Mouse (Mus musculus) MEL (cell line): ENCODE results near the gene Nenf. TPM values are rescaled to one million over a fixed set of nuclear protein-coding genes. Genes with fewer than 3 reads are reported as not detected.
A peak's percentile ranks its signal among the peaks of the same experiment; 100 is the strongest.

ENCODE experiments used
- DNase-seq: peaks from one replicate; pipeline ENCODE4 v3.0.0; 2011; ENCODE audit warnings: low read depth, low spot score
- H3K27ac ChIP-seq: 2 replicates; pipeline ENCODE4 v1.5.1; 2012; ENCODE audit warnings: low read depth, mild to moderate bottlenecking, control low read depth, low read length, moderate library complexity; ENCODE audit not compliant: control insufficient read depth
- H3K27me3 ChIP-seq, 2 experiments: fragments of 150-350 bp in 1 of 2; sonication (generic) in 1 of 2; 2 replicates each; pipeline ENCODE4 v1.6.1; 2012; ENCODE audit warnings: low read length in 2 of 2, mild to moderate bottlenecking in 2 of 2, improper control_type of control experiment in 1 of 2, moderate library complexity in 1 of 2; ENCODE audit not compliant: insufficient read depth in 2 of 2, control insufficient read depth in 1 of 2
- H3K36me3 ChIP-seq, 2 experiments: 2 replicates each; pipeline ENCODE4 v1.6.1; 2012 to 2014; ENCODE audit warnings: low read length in 2 of 2, improper control_type of control experiment in 1 of 2, inconsistent platforms in 1 of 2, mild to moderate bottlenecking in 1 of 2; ENCODE audit not compliant: insufficient read depth in 2 of 2, control insufficient read depth in 1 of 2
- H3K4me1 ChIP-seq, 2 experiments: fragments of 150-350 bp in 1 of 2; sonication (generic) in 1 of 2; 2 replicates each; pipeline ENCODE4 v1.6.1; 2012; ENCODE audit warnings: low read length in 2 of 2, improper control_type of control experiment in 1 of 2, mild to moderate bottlenecking in 1 of 2; ENCODE audit not compliant: insufficient read depth in 2 of 2, control insufficient read depth in 1 of 2
- H3K4me3 ChIP-seq, 2 experiments: fragments of 150-350 bp in 1 of 2; sonication (generic) in 1 of 2; 2 replicates each; pipeline ENCODE4 v1.5.1; 2012; ENCODE audit warnings: low read depth in 2 of 2, low read length in 2 of 2, mild to moderate bottlenecking in 2 of 2, moderate library complexity in 2 of 2, control low read depth in 1 of 2, improper control_type of control experiment in 1 of 2; ENCODE audit not compliant: control insufficient read depth in 1 of 2, insufficient read depth in 1 of 2
- H3K79me2 ChIP-seq: 2 replicates; pipeline ENCODE4 v1.6.1; 2012; ENCODE audit warnings: mild to moderate bottlenecking, low read length, moderate library complexity; ENCODE audit not compliant: control insufficient read depth, poor library complexity, insufficient read depth
- H3K9ac ChIP-seq: 2 replicates; pipeline ENCODE4 v1.6.1; 2012; ENCODE audit warnings: low read depth, mild to moderate bottlenecking, control low read depth, low read length, moderate library complexity; ENCODE audit not compliant: control insufficient read depth, poor library complexity, severe bottlenecking
- H3K9me3 ChIP-seq: fragments of 150-350 bp; sonication (generic); replicated peaks from 2 replicates; pipeline ENCODE4 v1.6.1; 2012; ENCODE audit warnings: mild to moderate bottlenecking, low read length, improper control_type of control experiment, moderate library complexity; ENCODE audit not compliant: insufficient read depth
- BHLHE40 ChIP-seq: IDR thresholded peaks from 2 replicates; pipeline ENCODE4 v1.6.1; 2012; ENCODE audit warnings: low read depth, mild to moderate bottlenecking, inconsistent platforms, low read length, improper control_type of control experiment, borderline replicate concordance
- CHD2 ChIP-seq: IDR thresholded peaks from 2 replicates; pipeline ENCODE4 v1.6.1; 2011; ENCODE audit warnings: low read length, improper control_type of control experiment
- CTCF ChIP-seq, 3 experiments: IDR thresholded peaks in 2 of 3; conservative IDR thresholded peaks in 1 of 3; 2 replicates each; pipeline ENCODE4 v1.5.1; 2011 to 2012; ENCODE audit warnings: low read length in 3 of 3, low read depth in 2 of 3, mild to moderate bottlenecking in 2 of 3, improper control_type of control experiment in 1 of 3, inconsistent platforms in 1 of 3, mixed read lengths in 1 of 3, moderate library complexity in 1 of 3; ENCODE audit not compliant: control insufficient read depth in 1 of 3, insufficient read depth in 1 of 3, poor library complexity in 1 of 3, severe bottlenecking in 1 of 3
- E2F4 ChIP-seq: IDR thresholded peaks from 2 replicates; pipeline ENCODE4 v1.6.1; 2011; ENCODE audit warnings: low read depth, low read length, improper control_type of control experiment, borderline replicate concordance
- ELF1 ChIP-seq: IDR thresholded peaks from 2 replicates; pipeline ENCODE4 v1.6.1; 2014; ENCODE audit warnings: low read depth, mild to moderate bottlenecking, inconsistent platforms, low read length, improper control_type of control experiment, moderate library complexity
- EP300 ChIP-seq, 2 experiments: IDR thresholded peaks; 2 replicates each; pipeline ENCODE4 v1.6.1; 2011; ENCODE audit warnings: improper control_type of control experiment in 2 of 2, low read length in 2 of 2, low read depth in 1 of 2, mild to moderate bottlenecking in 1 of 2
- GABPA ChIP-seq: IDR thresholded peaks from 2 replicates; pipeline ENCODE4 v1.6.1; 2012; ENCODE audit warnings: low read depth, mild to moderate bottlenecking, inconsistent platforms, low read length, improper control_type of control experiment, moderate library complexity
- MAZ ChIP-seq: IDR thresholded peaks from 2 replicates; pipeline ENCODE4 v1.6.1; 2012; ENCODE audit warnings: low read depth, mild to moderate bottlenecking, inconsistent platforms, low read length, improper control_type of control experiment
- MXI1 ChIP-seq: IDR thresholded peaks from 2 replicates; pipeline ENCODE4 v1.6.1; 2011; ENCODE audit warnings: mild to moderate bottlenecking, low read depth, low read length, improper control_type of control experiment
- MYC ChIP-seq: IDR thresholded peaks from 2 replicates; pipeline ENCODE4 v1.6.1; 2011; ENCODE audit warnings: low read depth, mild to moderate bottlenecking, low read length, improper control_type of control experiment, moderate library complexity
- NELFE ChIP-seq: IDR thresholded peaks from 2 replicates; pipeline ENCODE4 v1.6.1; 2011; ENCODE audit warnings: low read depth, low read length, improper control_type of control experiment
- POLR2AphosphoS2 ChIP-seq: IDR thresholded peaks from 2 replicates; pipeline ENCODE4 v1.6.1; 2011; ENCODE audit warnings: low read length, improper control_type of control experiment
- RAD21 ChIP-seq: IDR thresholded peaks from 2 replicates; pipeline ENCODE4 v1.6.1; 2011; ENCODE audit warnings: mild to moderate bottlenecking, low read depth, low read length, improper control_type of control experiment
- RCOR1 ChIP-seq: IDR thresholded peaks from 2 replicates; pipeline ENCODE4 v1.6.1; 2012; ENCODE audit warnings: low read depth, mild to moderate bottlenecking, inconsistent platforms, low read length, improper control_type of control experiment
- SIN3A ChIP-seq: IDR thresholded peaks from 2 replicates; pipeline ENCODE4 v1.6.1; 2012; ENCODE audit warnings: low read length, improper control_type of control experiment, inconsistent platforms
- SMC3 ChIP-seq: IDR thresholded peaks from 2 replicates; pipeline ENCODE4 v1.6.1; 2011; ENCODE audit warnings: low read depth, low read length, improper control_type of control experiment
- TAL1 ChIP-seq: IDR thresholded peaks from 2 replicates; pipeline ENCODE4 v1.6.1; 2012; ENCODE audit warnings: mild to moderate bottlenecking, inconsistent platforms, low read length, moderate library complexity, mixed read lengths
- TBP ChIP-seq: IDR thresholded peaks from 2 replicates; pipeline ENCODE4 v1.8.0; 2011; ENCODE audit warnings: low read depth, low read length, improper control_type of control experiment
- USF2 ChIP-seq, 2 experiments: IDR thresholded peaks; 2 replicates each; pipeline ENCODE4 v1.6.1; 2011 to 2012; ENCODE audit warnings: improper control_type of control experiment in 2 of 2, low read length in 2 of 2, borderline replicate concordance in 1 of 2, inconsistent platforms in 1 of 2, low read depth in 1 of 2, mild to moderate bottlenecking in 1 of 2; ENCODE audit not compliant: insufficient read depth in 1 of 2
- ZC3H11A ChIP-seq: IDR thresholded peaks from 2 replicates; pipeline ENCODE4 v1.6.1; 2012; ENCODE audit warnings: low read depth, mild to moderate bottlenecking, inconsistent platforms, low read length, improper control_type of control experiment
- polyA plus RNA-seq, 2 experiments: library from polyadenylated mRNA; stranded (reverse) in 1 of 2; unstranded in 1 of 2; fragments of >175 nt in 1 of 2; fragments of >200 nt in 1 of 2; gene quantifications; 2 replicates each; pipeline versions ENCODE4 v1.2.1 to v1.2.4; 2012; ENCODE audit warnings: low replicate concordance in 2 of 2, low read depth in 1 of 2; ENCODE audit not compliant: insufficient read length in 2 of 2, insufficient read depth in 1 of 2, missing spikeins in 1 of 2
- total RNA-seq: library from RNA; depleted of rRNA; stranded (reverse); fragments of 300-350 nt; gene quantifications from 2 replicates; pipeline ENCODE4 v1.2.3, GENCODE M21; 2012

Nenf gene
- total and polyA plus RNA-seq, 3 experiments = 49.4 to 53.2 TPM; not detected in 1

- TF ChIP-seq RCOR1 = no peak
- TF ChIP-seq RAD21 = no peak
- TF ChIP-seq MAZ = no peak
- TF ChIP-seq CHD2 = no peak
Observed at GRCm38 (mm10) chr1:191317591-191318196, at the start of gene Nenf (continued).

- H3K79me2 ChIP-seq = no peaks in the 10 kb centered on the region
- no peaks in the 10 kb centered on the region for H3K27me3 ChIP-seq
- H3K36me3 ChIP-seq = peaks cover 7 to 14% of the 10 kb centered on the region in 2 experiments
- no peaks in the 10 kb centered on the region for H3K9me3 ChIP-seq
- H3K4me3 ChIP-seq = no peak overlapping the region
- TF ChIP-seq POLR2AphosphoS2 = no peak
- TF ChIP-seq MYC = no peak
- TF ChIP-seq RAD21 = peak; percentile 85
- TF ChIP-seq MXI1 = 0 out of 2 replicates have a peak, but pooled peaks have one; percentile 28
- peak; percentile 79 for TF ChIP-seq SMC3
- TF ChIP-seq TAL1 = no peak
- peak; percentile 79 for TF ChIP-seq ZC3H11A
- peak; percentile 54 to 77 (median 70) for TF ChIP-seq CTCF (IDR thresholded peaks at IDR 0.05 in 2 of 3, conservative IDR thresholded peaks at IDR 0.05 in 1 of 3; ENCODE audit: control insufficient read depth in 1 of 3, insufficient read depth in 1 of 3, low read depth in 2 of 3, low read length in 3 of 3, poor library complexity in 1 of 3, severe bottlenecking in 1 of 3)
- no peak for TF ChIP-seq RCOR1
- no peak for TF ChIP-seq TBP
- TF ChIP-seq E2F4 = no peak
- TF ChIP-seq USF2 (IDR thresholded peaks at IDR 0.05; ENCODE audit: borderline replicate concordance in 1 of 2, insufficient read depth in 1 of 2, low read depth in 1 of 2, low read length in 2 of 2) = no peak
- no peak for TF ChIP-seq GABPA
- no peak for TF ChIP-seq EP300 (IDR thresholded peaks at IDR 0.05; ENCODE audit: low read depth in 1 of 2, low read length in 2 of 2)
- no peak for TF ChIP-seq NELFE
- TF ChIP-seq BHLHE40 = no peak
- no peak for TF ChIP-seq MAZ
- TF ChIP-seq ELF1 = no peak
- TF ChIP-seq SIN3A = 0 out of 2 replicates have a peak, but pooled peaks have one; percentile 16
- TF ChIP-seq, all 39 proteins: peak for 6
- Histone ChIP-seq H3K4me1 (peaks cover 4 to 8% of the 10 kb centered on the region in 2 experiments; a peak in 3 of 4 replicates), H3K9ac (no peak overlapping the region), H3K27ac (no peak overlapping the region)
- peak; percentile 71 for DNase-seq
Observed at GRCm38 (mm10) chr1:191364477-191364876, 46.5 kb upstream of the Nenf start.
